Comparison of ENCODE assay signal across 7 mouse cellular contexts in genomic region chr9:78109656-78110055, GRCm38 (mm10). TPM values are rescaled to one million over a fixed set of nuclear protein-coding genes. Genes with fewer than 3 reads are reported as not detected.
A peak's percentile ranks its signal among the peaks of the same experiment; 100 is the strongest.
DNase-seq lines count a peak whose midpoint lies in the region; ATAC-seq and TF ChIP-seq lines count a peak whose summit lies in the region.

No protein-coding gene starts in this region.

- no peak overlapping the region for H3K9ac ChIP-seq in lung, postnatal 0 days (replicated peaks; ENCODE audit: low read depth)
- peak overlapping the region; percentile 52; the same call in 1 of the 2 replicates for H3K9ac ChIP-seq in hindbrain, embryonic 14.5 days
- H3K9ac ChIP-seq in midbrain, embryonic 15.5 days: no peak overlapping the region

- WGBS in lung, postnatal 0 days: 42% methylated on average over 5 of the region's 5 CpGs
- 47% methylated on average over 5 of the region's 5 CpGs for WGBS in hindbrain, embryonic 14.5 days
- 45% methylated on average over 5 of the region's 5 CpGs for WGBS in midbrain, embryonic 15.5 days

- H3K4me3 ChIP-seq in lung, postnatal 0 days (ENCODE audit: low read depth, low read length): peak overlapping the region; percentile 81
- H3K4me3 ChIP-seq in hindbrain, embryonic 14.5 days (replicated peaks; ENCODE audit: low read length): peak overlapping the region; percentile 71
- H3K4me3 ChIP-seq in midbrain, embryonic 15.5 days: peak overlapping the region; percentile 59

- DNase-seq in lung, postnatal 0 days (ENCODE audit: low spot score): no peak
- DNase-seq in lung, postnatal 25 days (ENCODE audit: low spot score): no peak
- DNase-seq in cerebellum, adult 9-10 months: peak; percentile 74
- DNase-seq in hindbrain, embryonic 14.5 days (ENCODE audit: low spot score): no peak
- DNase-seq in left cerebral cortex, postnatal 10 days (ENCODE audit: extremely low spot score in 1 of 2, low spot score in 2 of 2): no peak
- DNase-seq in left cerebral cortex, adult 9 months (ENCODE audit: low spot score in 2 of 2): no peak

- no peaks in the 10 kb centered on the region for H3K27me3 ChIP-seq in lung, postnatal 0 days (replicated peaks; ENCODE audit: insufficient read depth, low read length)
- H3K27me3 ChIP-seq in hindbrain, embryonic 14.5 days (ENCODE audit: control insufficient read depth, insufficient read depth, low read length): no peaks in the 10 kb centered on the region
- no peaks in the 10 kb centered on the region for H3K27me3 ChIP-seq in midbrain, embryonic 15.5 days (replicated peaks)

- peaks cover 12% of the 10 kb centered on the region; the same call in 1 of the 2 replicates for H3K4me1 ChIP-seq in lung, postnatal 0 days (ENCODE audit: insufficient read depth, low read depth, low read length)
- peaks cover 13% of the 10 kb centered on the region for H3K4me1 ChIP-seq in hindbrain, embryonic 14.5 days (replicated peaks; ENCODE audit: control insufficient read depth, insufficient read depth, low read length)
- peaks cover 31% of the 10 kb centered on the region for H3K4me1 ChIP-seq in midbrain, embryonic 15.5 days

- H3K9me3 ChIP-seq in lung, postnatal 0 days (ENCODE audit: low read length): no peaks in the 10 kb centered on the region
- H3K9me3 ChIP-seq in hindbrain, embryonic 14.5 days (ENCODE audit: control insufficient read depth, low read length): no peaks in the 10 kb centered on the region
- no peaks in the 10 kb centered on the region for H3K9me3 ChIP-seq in midbrain, embryonic 15.5 days

- peak; percentile 47 for TF ChIP-seq CTCF in lung, postnatal 0 days (IDR thresholded peaks at IDR 0.05)

- no peak for ATAC-seq in lung, postnatal 0 days
- ATAC-seq in hindbrain, embryonic 14.5 days (ENCODE audit: low FRiP score): no peak
- no peak for ATAC-seq in midbrain, embryonic 15.5 days (replicated peaks)

- H3K36me3 ChIP-seq in lung, postnatal 0 days (ENCODE audit: insufficient read depth, low read length): no peaks in the 10 kb centered on the region
- H3K36me3 ChIP-seq in hindbrain, embryonic 14.5 days (replicated peaks; ENCODE audit: control insufficient read depth, insufficient read depth): no peaks in the 10 kb centered on the region
- no peaks in the 10 kb centered on the region for H3K36me3 ChIP-seq in midbrain, embryonic 15.5 days (replicated peaks)

- peak overlapping the region; percentile 85 for H3K4me2 ChIP-seq in lung, postnatal 0 days (replicated peaks; ENCODE audit: low read depth, low read length)
- H3K4me2 ChIP-seq in hindbrain, embryonic 14.5 days (replicated peaks): peak overlapping the region; percentile 72
- peak overlapping the region; percentile 90 for H3K4me2 ChIP-seq in midbrain, embryonic 15.5 days

- intact Hi-C loops in left cerebral cortex, postnatal 10 days (cut with DNase I): loop anchor here (5.0 kb wide), 1 partner anchor 38 kb away; no protein-coding TSS in a partner anchor

- TF ChIP-seq EP300 in lung, postnatal 0 days (IDR thresholded peaks at IDR 0.05): no peak

- peak overlapping the region; percentile 51; the same call in 1 of the 2 replicates for H3K27ac ChIP-seq in lung, postnatal 0 days (ENCODE audit: low read length)
- H3K27ac ChIP-seq in hindbrain, embryonic 14.5 days: no peak overlapping the region
- no peak overlapping the region for H3K27ac ChIP-seq in midbrain, embryonic 15.5 days

RNA-seq across cellular contexts. Expression of gene Ick, which starts 0.7 kb away (rescaled TPM):
- 19.3 and 23.0 TPM in 2 replicates for polyA plus RNA-seq in lung, postnatal 0 days (2015; fragmentation: Nextera tagmentation; extraction: Ambion mirVana)
- 34.6 and 38.9 TPM in 2 replicates for polyA plus RNA-seq in hindbrain, embryonic 14.5 days (2014; fragmentation: Nextera tagmentation; extraction: Ambion mirVana)
- 43.0 and 46.3 TPM in 2 replicates for polyA plus RNA-seq in midbrain, embryonic 15.5 days (2015; fragmentation: Nextera tagmentation; extraction: Ambion mirVana)
- 10 to 100 TPM; 23.8 to 27.2 TPM for total RNA-seq in left cerebral cortex, postnatal 10 days (2021)

RNA-seq across cellular contexts. Expression of gene Fbxo9, which starts 0.8 kb away (rescaled TPM):
- 55.1 and 59.9 TPM in 2 replicates for polyA plus RNA-seq in lung, postnatal 0 days (2015; fragmentation: Nextera tagmentation; extraction: Ambion mirVana)
- 82.1 and 96.8 TPM in 2 replicates for polyA plus RNA-seq in hindbrain, embryonic 14.5 days (2014; fragmentation: Nextera tagmentation; extraction: Ambion mirVana)
- 67.5 and 75.1 TPM in 2 replicates for polyA plus RNA-seq in midbrain, embryonic 15.5 days (2015; fragmentation: Nextera tagmentation; extraction: Ambion mirVana)
- total RNA-seq in left cerebral cortex, postnatal 10 days (2021): 100 to 1,000 TPM; 116 to 120 TPM

RNA-seq across cellular contexts. Expression of gene Gcm1, which starts 57.9 kb away (rescaled TPM):
- 0.14 TPM in 2 replicates for polyA plus RNA-seq in lung, postnatal 0 days (2015; fragmentation: Nextera tagmentation; extraction: Ambion mirVana)
- polyA plus RNA-seq in hindbrain, embryonic 14.5 days (2014; fragmentation: Nextera tagmentation; extraction: Ambion mirVana): not detected in 2 replicates
- polyA plus RNA-seq in midbrain, embryonic 15.5 days (2015; fragmentation: Nextera tagmentation; extraction: Ambion mirVana): not detected in 2 replicates
- not detected for total RNA-seq in left cerebral cortex, postnatal 10 days (2021)
